Mouse (Mus musculus): ENCODE data around the gene Rbpms2. TPM values are rescaled to one million over a fixed set of nuclear protein-coding genes. Genes with fewer than 3 reads are reported as not detected.

The Rbpms2 gene
- total RNA-seq, 1 experiment = 44.7 TPM

GRCm38 (mm10) chr9:65586406-65587269 lies 42.8 kb upstream of the Rbpms2 start, which contains the start of gene Pif1:
TSS of gene Pif1 (plus strand) at chr9:65587160.
- TF ChIP-seq ZNF384 (IDR thresholded peaks at IDR 0.05; ENCODE audit: low read depth, low read length) (0 out of 2 replicates have a peak, but pooled peaks have one; percentile 55), CHD2 (IDR thresholded peaks at IDR 0.05; ENCODE audit: low read depth, low read length) (0 out of 2 replicates have a peak, but pooled peaks have one; percentile 63), HCFC1 (IDR thresholded peaks at IDR 0.05; ENCODE audit: borderline replicate concordance, insufficient read depth, low read length) (no peak; the same call in 1 of the 2 replicates), MAFK (IDR thresholded peaks at IDR 0.05; ENCODE audit: insufficient read depth, low read depth, low read length) (no peak), ZC3H11A (IDR thresholded peaks at IDR 0.05; ENCODE audit: borderline replicate concordance, low read depth, low read length) (no peak)
- Histone ChIP-seq H3K36me3 (ENCODE audit: control insufficient read depth, insufficient read depth, low read length, poor library complexity, severe bottlenecking) (peaks cover 19% of the 10 kb centered on the region), H3K4me3 (ENCODE audit: insufficient read depth in 1 of 2, low read depth in 1 of 2, low read length in 2 of 2, poor library complexity in 1 of 2, severe bottlenecking in 1 of 2) (peak within 1 kb of the TSS; percentile 80 to 96), H3K4me1 (ENCODE audit: control insufficient read depth in 2 of 2, insufficient read depth in 2 of 2, low read length in 2 of 2, poor library complexity in 1 of 2) (peaks cover 2 to 7% of the 10 kb centered on the region in 2 experiments; a peak in 2 of 4 replicates), H3K9me3 (ENCODE audit: control insufficient read depth, insufficient read depth, low read depth, low read length) (no peaks in the 10 kb centered on the region), H3K27ac (ENCODE audit: insufficient read depth, low read depth, low read length, poor library complexity, severe bottlenecking) (peak within 1 kb of the TSS; percentile 23; the same call in 1 of the 2 replicates), H3K9ac (ENCODE audit: insufficient read depth, low read depth, low read length, poor library complexity, severe bottlenecking) (peak within 1 kb of the TSS; percentile 76)
- DNase-seq (ENCODE audit: low read depth, low spot score) = peak; percentile 87
- in situ Hi-C loops (cut with MboI; ENCODE audit: low sequenced_read_pairs in 2 of 2, unreplicated experiment in 2 of 2) = no loop called here

DNA sequence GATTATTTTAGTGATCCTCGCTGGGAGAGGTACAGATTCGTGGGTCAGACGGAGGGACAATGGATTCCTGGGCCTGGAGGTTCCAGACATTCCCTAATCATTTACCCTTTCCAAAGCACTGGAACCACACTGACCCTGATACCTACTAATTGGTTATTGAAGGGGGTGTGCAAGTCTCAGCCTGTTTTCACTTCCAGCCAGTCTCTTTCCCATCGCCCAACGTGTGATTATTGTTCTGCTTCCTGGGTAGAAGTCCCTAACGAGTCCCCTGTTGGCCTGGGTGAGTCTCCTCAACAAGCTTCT lies 42.2 kb upstream of the Rbpms2 start:
- no peak for TF ChIP-seq ZC3H11A (IDR thresholded peaks at IDR 0.05; ENCODE audit: borderline replicate concordance, low read depth, low read length)
- Histone ChIP-seq H3K36me3 (ENCODE audit: control insufficient read depth, insufficient read depth, low read length, poor library complexity, severe bottlenecking) (peaks cover 20% of the 10 kb centered on the region), H3K9ac (ENCODE audit: insufficient read depth, low read depth, low read length, poor library complexity, severe bottlenecking) (peak overlapping the region; percentile 76), H3K4me1 (ENCODE audit: control insufficient read depth in 2 of 2, insufficient read depth in 2 of 2, low read length in 2 of 2, poor library complexity in 1 of 2) (peaks cover 2 to 7% of the 10 kb centered on the region in 2 experiments; a peak in 2 of 4 replicates), H3K4me3 (ENCODE audit: insufficient read depth in 1 of 2, low read depth in 1 of 2, low read length in 2 of 2, poor library complexity in 1 of 2, severe bottlenecking in 1 of 2) (peak overlapping the region; percentile 80 to 96), H3K9me3 (ENCODE audit: control insufficient read depth, insufficient read depth, low read depth, low read length) (no peaks in the 10 kb centered on the region), H3K27ac (ENCODE audit: insufficient read depth, low read depth, low read length, poor library complexity, severe bottlenecking) (no peak overlapping the region)
- no peak for DNase-seq (ENCODE audit: low read depth, low spot score)
- in situ Hi-C loops (cut with MboI; ENCODE audit: low sequenced_read_pairs in 2 of 2, unreplicated experiment in 2 of 2) = no loop called here

DNA sequence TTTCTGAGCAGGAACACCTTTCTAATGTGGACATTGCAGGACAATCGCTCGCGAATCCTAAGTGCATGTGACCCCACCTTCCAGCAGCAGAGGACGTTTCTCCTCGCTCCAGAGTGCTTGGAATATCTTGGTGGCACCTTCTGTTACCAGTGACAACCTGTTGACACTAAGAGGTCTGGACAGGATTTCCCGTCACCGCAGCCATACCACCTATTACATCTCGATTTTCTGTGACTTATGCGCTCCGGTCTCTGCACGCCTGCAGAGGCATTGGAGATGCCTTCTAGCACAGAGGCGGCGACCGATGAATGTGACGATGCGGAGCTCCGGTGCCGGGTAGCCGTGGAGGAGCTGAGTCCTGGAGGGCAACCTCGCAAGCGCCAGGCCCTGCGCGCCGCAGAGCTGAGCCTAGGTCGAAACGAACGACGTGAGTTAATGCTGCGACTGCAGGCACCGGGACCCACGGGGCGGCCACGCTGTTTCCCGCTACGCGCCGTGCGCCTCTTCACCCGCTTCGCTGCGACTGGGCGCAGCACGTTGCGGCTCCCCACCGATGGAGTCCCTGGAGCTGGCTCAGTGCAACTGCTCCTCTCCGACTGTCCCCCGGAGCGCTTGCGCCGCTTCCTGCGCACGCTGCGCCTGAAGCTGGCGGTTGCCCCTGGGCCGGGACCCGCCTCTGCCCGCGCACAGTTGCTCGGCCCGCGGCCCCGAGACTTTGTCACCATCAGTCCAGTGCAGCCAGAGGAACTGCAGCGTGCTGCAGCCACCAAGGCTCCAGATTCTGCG lies 41.7 kb upstream of the Rbpms2 start:
- Histone ChIP-seq H3K27ac (ENCODE audit: insufficient read depth, low read depth, low read length, poor library complexity, severe bottlenecking) (no peak overlapping the region), H3K36me3 (ENCODE audit: control insufficient read depth, insufficient read depth, low read length, poor library complexity, severe bottlenecking) (peaks cover 20% of the 10 kb centered on the region), H3K4me3 (ENCODE audit: insufficient read depth in 1 of 2, low read depth in 1 of 2, low read length in 2 of 2, poor library complexity in 1 of 2, severe bottlenecking in 1 of 2) (peak overlapping the region; percentile 80 to 96), H3K9ac (ENCODE audit: insufficient read depth, low read depth, low read length, poor library complexity, severe bottlenecking) (peak overlapping the region; percentile 76), H3K9me3 (ENCODE audit: control insufficient read depth, insufficient read depth, low read depth, low read length) (no peaks in the 10 kb centered on the region), H3K4me1 (ENCODE audit: control insufficient read depth in 2 of 2, insufficient read depth in 2 of 2, low read length in 2 of 2, poor library complexity in 1 of 2) (peaks cover 5 to 7% of the 10 kb centered on the region in 2 experiments; a peak in 3 of 4 replicates)
- TF ChIP-seq CHD2 (IDR thresholded peaks at IDR 0.05; ENCODE audit: low read depth, low read length) (no peak), HCFC1 (IDR thresholded peaks at IDR 0.05; ENCODE audit: borderline replicate concordance, insufficient read depth, low read length) (no peak), ZC3H11A (IDR thresholded peaks at IDR 0.05; ENCODE audit: borderline replicate concordance, low read depth, low read length) (no peak), ZNF384 (IDR thresholded peaks at IDR 0.05; ENCODE audit: low read depth, low read length) (no peak), MAFK (IDR thresholded peaks at IDR 0.05; ENCODE audit: insufficient read depth, low read depth, low read length) (no peak)
- in situ Hi-C loops (cut with MboI; ENCODE audit: low sequenced_read_pairs in 2 of 2, unreplicated experiment in 2 of 2) = no loop called here
- DNase-seq (ENCODE audit: low read depth, low spot score) = no peak

GRCm38 (mm10) chr9:65589091-65589490 lies 40.4 kb upstream of the Rbpms2 start:
- in situ Hi-C loops (cut with MboI; ENCODE audit: low sequenced_read_pairs in 2 of 2, unreplicated experiment in 2 of 2) = no loop called here
- Histone ChIP-seq H3K4me3 (ENCODE audit: insufficient read depth in 1 of 2, low read depth in 1 of 2, low read length in 2 of 2, poor library complexity in 1 of 2, severe bottlenecking in 1 of 2) (peak overlapping the region; percentile 80 to 96), H3K36me3 (ENCODE audit: control insufficient read depth, insufficient read depth, low read length, poor library complexity, severe bottlenecking) (peaks cover 25% of the 10 kb centered on the region), H3K9me3 (ENCODE audit: control insufficient read depth, insufficient read depth, low read depth, low read length) (no peaks in the 10 kb centered on the region), H3K4me1 (ENCODE audit: control insufficient read depth in 2 of 2, insufficient read depth in 2 of 2, low read length in 2 of 2, poor library complexity in 1 of 2) (peaks cover 3 to 12% of the 10 kb centered on the region in 2 experiments; a peak in 3 of 4 replicates), H3K9ac (ENCODE audit: insufficient read depth, low read depth, low read length, poor library complexity, severe bottlenecking) (peak overlapping the region; percentile 21; the same call in 1 of the 2 replicates), H3K27ac (ENCODE audit: insufficient read depth, low read depth, low read length, poor library complexity, severe bottlenecking) (no peak overlapping the region)
- TF ChIP-seq CHD2 (IDR thresholded peaks at IDR 0.05; ENCODE audit: low read depth, low read length) (no peak), ZNF384 (IDR thresholded peaks at IDR 0.05; ENCODE audit: low read depth, low read length) (no peak), ZC3H11A (IDR thresholded peaks at IDR 0.05; ENCODE audit: borderline replicate concordance, low read depth, low read length) (no peak), MAFK (IDR thresholded peaks at IDR 0.05; ENCODE audit: insufficient read depth, low read depth, low read length) (no peak), HCFC1 (IDR thresholded peaks at IDR 0.05; ENCODE audit: borderline replicate concordance, insufficient read depth, low read length) (no peak)
- no peak for DNase-seq (ENCODE audit: low read depth, low spot score)

Data from ES-E14 (cell line).